Mouse (Mus musculus): Measurements from ENCODE around the gene Tmem229b.

GRCm38 (mm10) chr12:78984035-78984432 lies 23.4 kb downstream of the Tmem229b start:
- TF ChIP-seq POLR2A (IDR thresholded peaks at IDR 0.05; ENCODE audit: borderline replicate concordance, control insufficient read depth, low read depth, low read length) = no peak
- no peak for TF ChIP-seq CTCF (IDR thresholded peaks at IDR 0.05; ENCODE audit: control insufficient read depth, insufficient read depth, low read length)
